Mouse (Mus musculus) spleen, adult 2 months (tissue): ENCODE measurements around the gene Olfr1023. TPM values are rescaled to one million over a fixed set of nuclear protein-coding genes. Genes with fewer than 3 reads are reported as not detected.

Experiments
- DNase-seq, 2 experiments: peaks; one replicate each; pipeline versions ENCODE4 v3.0.0 to v3.0.0-alpha.2; 2012 to 2021; ENCODE audit warnings: low spot score in 2 of 2, low read depth in 1 of 2
- H3K27ac ChIP-seq: fragments of 200-500 bp; 2 replicates; pipeline ENCODE4 v1.5.1; 2012; ENCODE audit warnings: low read length, inconsistent platforms; ENCODE audit not compliant: insufficient read depth
- H3K27me3 ChIP-seq: fragments of 200-500 bp; 2 replicates; pipeline ENCODE4 v1.6.1; 2012; ENCODE audit warnings: mild to moderate bottlenecking, moderate library complexity, low read length, inconsistent platforms; ENCODE audit not compliant: control insufficient read depth, insufficient read depth
- H3K36me3 ChIP-seq: fragments of 200-500 bp; 2 replicates; pipeline ENCODE4 v1.6.1; 2012; ENCODE audit warnings: mild to moderate bottlenecking, low read length, inconsistent platforms; ENCODE audit not compliant: control insufficient read depth, insufficient read depth
- H3K4me1 ChIP-seq: fragments of 200-500 bp; 2 replicates; pipeline ENCODE4 v1.6.1; 2011; ENCODE audit warnings: inconsistent platforms; ENCODE audit not compliant: control insufficient read depth, insufficient read depth, insufficient read length
- H3K4me3 ChIP-seq: fragments of 200-500 bp; 2 replicates; pipeline ENCODE4 v1.5.1; 2011; ENCODE audit warnings: mild to moderate bottlenecking, inconsistent platforms; ENCODE audit not compliant: insufficient read depth, insufficient read length; ENCODE audit errors: extremely low read depth
- CTCF ChIP-seq: fragments of 200-500 bp; IDR thresholded peaks from 2 replicates; pipeline ENCODE4 v1.5.1; 2011; ENCODE audit warnings: mild to moderate bottlenecking, inconsistent platforms; ENCODE audit not compliant: insufficient read depth, insufficient read length, insufficient replicate concordance; ENCODE audit errors: extremely low read depth
- POLR2A ChIP-seq: fragments of 200-500 bp; IDR thresholded peaks from 2 replicates; pipeline ENCODE4 v1.6.1; 2011; ENCODE audit warnings: low read depth, low read length, inconsistent platforms
- WGBS: fragments of 180-500 bp; shearing (Covaris S2); methylation state at CpG from one replicate; pipeline ENCODE4 v1.1.7; 2018; 5-methylcytosine and 5-hydroxymethylcytosine counted together
- polyA plus RNA-seq: library from polyadenylated mRNA; depleted of rRNA; stranded (reverse); fragments of >200 nt; gene quantifications from 2 replicates; pipeline ENCODE4 v1.2.3, GENCODE M21; 2012; rRNA removed

The Olfr1023 gene
- polyA plus RNA-seq, 1 experiment, result not detected

GRCm38 (mm10) chr2:85921258-85921657, 35.8 kb downstream of the Olfr1023 start, which contains the start of gene Olfr1026:
Gene Olfr1026 (plus strand): TSS chr2:85921558.
- Histone ChIP-seq H3K4me3 (no peak within 1 kb of the TSS), H3K27ac (no peak within 1 kb of the TSS), H3K36me3 (no peaks in the 10 kb centered on the region), H3K4me1 (no peaks in the 10 kb centered on the region), H3K27me3 (no peaks in the 10 kb centered on the region)
- WGBS, result 87% methylated on average over 3 of the region's 3 CpGs
- no peak for DNase-seq
- TF ChIP-seq POLR2A, result no peak
- TF ChIP-seq CTCF, result no peak

Other genes with a start within 250 kb of the Olfr1023 start
- not detected in 2 replicates for gene Olfr1002, start 234.9 kb upstream of the Olfr1023 start, polyA plus RNA-seq
- not detected in 2 replicates for gene Olfr154, start 221.2 kb upstream of the Olfr1023 start, polyA plus RNA-seq
- gene Olfr1006, start 206.9 kb upstream of the Olfr1023 start, polyA plus RNA-seq, result not detected in 2 replicates
- gene Olfr1008, start 196.2 kb upstream of the Olfr1023 start, polyA plus RNA-seq, result not detected in 2 replicates
- not detected in 2 replicates for gene Olfr1009, start 170.2 kb upstream of the Olfr1023 start, polyA plus RNA-seq
- gene Olfr1012, start 122.9 kb upstream of the Olfr1023 start, polyA plus RNA-seq, result not detected in 2 replicates
- not detected in 2 replicates for gene Olfr1013, start 118.5 kb upstream of the Olfr1023 start, polyA plus RNA-seq
- not detected in 2 replicates for gene Olfr1014, start 112.9 kb upstream of the Olfr1023 start, polyA plus RNA-seq
- not detected in 2 replicates for gene Olfr1015, start 103.6 kb upstream of the Olfr1023 start, polyA plus RNA-seq
- not detected in 2 replicates for gene Olfr1016, start 83.1 kb upstream of the Olfr1023 start, polyA plus RNA-seq
- not detected in 2 replicates for gene Olfr1018, start 67.2 kb upstream of the Olfr1023 start, polyA plus RNA-seq
- gene Olfr1019, start 40.2 kb upstream of the Olfr1023 start, polyA plus RNA-seq, result not detected in 2 replicates
- not detected in 2 replicates for gene Olfr1020, start 38.6 kb upstream of the Olfr1023 start, polyA plus RNA-seq
- gene Olfr1022, start 17.0 kb upstream of the Olfr1023 start, polyA plus RNA-seq, result not detected in 2 replicates
- gene Olfr1024, start 19.4 kb downstream of the Olfr1023 start, polyA plus RNA-seq, result not detected in 2 replicates
- not detected in 2 replicates for gene Olfr1025-ps1, start 29.6 kb downstream of the Olfr1023 start, polyA plus RNA-seq
- gene Olfr1026, start 35.9 kb downstream of the Olfr1023 start, polyA plus RNA-seq, result not detected in 2 replicates
- gene Olfr1028, start 64.8 kb downstream of the Olfr1023 start, polyA plus RNA-seq, result not detected in 2 replicates
- not detected in 2 replicates for gene Olfr1029, start 88.3 kb downstream of the Olfr1023 start, polyA plus RNA-seq
- gene Olfr1030, start 93.6 kb downstream of the Olfr1023 start, polyA plus RNA-seq, result not detected in 2 replicates
- gene Olfr1031, start 104.7 kb downstream of the Olfr1023 start, polyA plus RNA-seq, result not detected in 2 replicates
- not detected in 2 replicates for gene Olfr1032, start 119.9 kb downstream of the Olfr1023 start, polyA plus RNA-seq
- gene Olfr1033, start 135.0 kb downstream of the Olfr1023 start, polyA plus RNA-seq, result 0.28 and 0.30 TPM in 2 replicates
- 0.06 and 0.11 TPM in 2 replicates for gene Olfr1034, start 160.2 kb downstream of the Olfr1023 start, polyA plus RNA-seq
- gene Olfr1036, start 188.4 kb downstream of the Olfr1023 start, polyA plus RNA-seq, result not detected in 2 replicates
- not detected in 2 replicates for gene Olfr1037, start 201.7 kb downstream of the Olfr1023 start, polyA plus RNA-seq